Mouse (Mus musculus) thymus, adult 2 months (tissue): Measurements from ENCODE around the gene Rps6ka2.
"Not testable (repeated sequence)": the region's sequence is repeated elsewhere in the genome, so short reads cannot be mapped to it uniquely, and the experiment has no call there.

Experiments
- CTCF ChIP-seq: fragments of 200-500 bp; IDR thresholded peaks from 2 replicates; pipeline ENCODE4 v1.5.1; 2012; ENCODE audit warnings: mild to moderate bottlenecking, control low read depth, low read length, moderate library complexity, borderline replicate concordance; ENCODE audit not compliant: control insufficient read depth, poor library complexity, insufficient read depth; ENCODE audit errors: extremely low read depth
- POLR2A ChIP-seq: fragments of 200-500 bp; IDR thresholded peaks from 2 replicates; pipeline ENCODE4 v1.6.1; 2012; ENCODE audit warnings: mild to moderate bottlenecking, low read length, control low read depth, moderate library complexity; ENCODE audit not compliant: control insufficient read depth, poor library complexity, insufficient read depth; ENCODE audit errors: extremely low read depth

- not testable (repeated sequence) for TF ChIP-seq CTCF, POLR2A
Measured at GRCm38 (mm10) chr17:7315693-7316382, 145.9 kb downstream of the Rps6ka2 start.
